Mouse (Mus musculus) erythroblast, embryonic 14.5 days (primary cell): ENCODE data around the gene Ppp1r14c. TPM values are rescaled to one million over a fixed set of nuclear protein-coding genes. Genes with fewer than 3 reads are reported as not detected.
"Not testable (repeated sequence)": the region's sequence is repeated elsewhere in the genome, so short reads cannot be mapped to it uniquely, and the experiment has no call there.

Experiments used
- H3K27me3 ChIP-seq: 2 replicates; pipeline ENCODE4 v1.6.1; 2012; ENCODE audit warnings: inconsistent platforms; ENCODE audit not compliant: control insufficient read depth
- H3K36me3 ChIP-seq: 2 replicates; pipeline ENCODE4 v1.6.1; 2012; ENCODE audit warnings: mild to moderate bottlenecking, inconsistent platforms; ENCODE audit not compliant: control insufficient read depth
- H3K4me1 ChIP-seq: 2 replicates; pipeline ENCODE4 v1.6.1; 2012; ENCODE audit warnings: inconsistent platforms; ENCODE audit not compliant: control insufficient read depth
- H3K4me3 ChIP-seq: replicated peaks from 2 replicates; pipeline ENCODE3; 2012; ENCODE audit warnings: moderate library complexity, mild to moderate bottlenecking, inconsistent platforms
- H3K9me3 ChIP-seq: 2 replicates; pipeline ENCODE4 v1.6.1; 2012; ENCODE audit warnings: low read length, inconsistent platforms, mixed read lengths; ENCODE audit not compliant: control insufficient read depth
- GATA1 ChIP-seq: IDR thresholded peaks from 2 replicates; pipeline ENCODE4 v1.6.1; 2012; ENCODE audit warnings: low read length, inconsistent platforms, mixed read lengths
- TAL1 ChIP-seq: IDR thresholded peaks from 3 replicates; pipeline ENCODE4 v1.6.1; 2012; ENCODE audit warnings: low read length, inconsistent platforms, mixed read lengths
- polyA plus RNA-seq: library from polyadenylated mRNA; stranded (reverse); fragments of >175 nt; gene quantifications from 2 replicates; pipeline ENCODE4 v1.2.3, GENCODE M21; 2012

Gene Ppp1r14c
- polyA plus RNA-seq, 1 experiment: not detected

GRCm38 (mm10) chr10:3451930-3452329 is 86.1 kb downstream of the Ppp1r14c start:
- H3K4me1 ChIP-seq: no peaks in the 10 kb centered on the region
- H3K9me3 ChIP-seq: peaks cover 3% of the 10 kb centered on the region; the same call in 1 of the 2 replicates
- TF ChIP-seq TAL1: no peak
- no peaks in the 10 kb centered on the region for H3K27me3 ChIP-seq
- H3K4me3 ChIP-seq: no peak overlapping the region
- no peaks in the 10 kb centered on the region for H3K36me3 ChIP-seq

- H3K36me3 ChIP-seq: no peaks in the 10 kb centered on the region
- H3K4me3 ChIP-seq: no peak overlapping the region
- TF ChIP-seq TAL1 (no peak), GATA1 (no peak)
- no peaks in the 10 kb centered on the region for H3K4me1 ChIP-seq
- no peaks in the 10 kb centered on the region for H3K27me3 ChIP-seq
- H3K9me3 ChIP-seq: no peaks in the 10 kb centered on the region
These were observed 87.1 kb downstream of the Ppp1r14c start for GRCm38 (mm10) chr10:3452822-3453475.

- no peak overlapping the region for H3K4me3 ChIP-seq
- no peak for TF ChIP-seq TAL1
- no peak for TF ChIP-seq GATA1
- H3K9me3 ChIP-seq: no peaks in the 10 kb centered on the region
- H3K27me3 ChIP-seq: no peaks in the 10 kb centered on the region
- H3K36me3 ChIP-seq: no peaks in the 10 kb centered on the region
- no peaks in the 10 kb centered on the region for H3K4me1 ChIP-seq
These were observed 92.8 kb downstream of the Ppp1r14c start for GRCm38 (mm10) chr10:3458686-3459085.

GRCm38 (mm10) chr10:3460841-3461240 is 95.0 kb downstream of the Ppp1r14c start:
- Histone ChIP-seq H3K9me3 (no peaks in the 10 kb centered on the region), H3K36me3 (no peaks in the 10 kb centered on the region), H3K4me3 (no peak overlapping the region), H3K4me1 (no peaks in the 10 kb centered on the region), H3K27me3 (no peaks in the 10 kb centered on the region)
- TF ChIP-seq GATA1 (no peak), TAL1 (no peak)

GRCm38 (mm10) chr10:3466135-3466626 is 100.3 kb downstream of the Ppp1r14c start:
- Histone ChIP-seq H3K27me3 (no peaks in the 10 kb centered on the region), H3K9me3 (no peaks in the 10 kb centered on the region; the same call in 1 of the 2 replicates), H3K4me1 (no peaks in the 10 kb centered on the region), H3K36me3 (no peaks in the 10 kb centered on the region), H3K4me3 (no peak overlapping the region)
- no peak for TF ChIP-seq TAL1
- no peak for TF ChIP-seq GATA1

GRCm38 (mm10) chr10:3468590-3468989 is 102.7 kb downstream of the Ppp1r14c start:
- Histone ChIP-seq H3K36me3 (no peaks in the 10 kb centered on the region), H3K27me3 (no peaks in the 10 kb centered on the region), H3K9me3 (no peaks in the 10 kb centered on the region; the same call in 1 of the 2 replicates), H3K4me1 (no peaks in the 10 kb centered on the region), H3K4me3 (no peak overlapping the region)
- no peak for TF ChIP-seq TAL1
- TF ChIP-seq GATA1: no peak

- H3K4me3 ChIP-seq: no peak overlapping the region
- no peaks in the 10 kb centered on the region for H3K36me3 ChIP-seq
- H3K27me3 ChIP-seq: no peaks in the 10 kb centered on the region
- no peaks in the 10 kb centered on the region for H3K4me1 ChIP-seq
- TF ChIP-seq GATA1 (no peak), TAL1 (no peak)
- no peaks in the 10 kb centered on the region for H3K9me3 ChIP-seq
These were observed 110.8 kb downstream of the Ppp1r14c start for GRCm38 (mm10) chr10:3476611-3477010.

- no peak overlapping the region for H3K4me3 ChIP-seq
- no peaks in the 10 kb centered on the region for H3K4me1 ChIP-seq
- H3K27me3 ChIP-seq: no peaks in the 10 kb centered on the region
- TF ChIP-seq TAL1 (no peak), GATA1 (no peak)
- no peaks in the 10 kb centered on the region for H3K9me3 ChIP-seq
- H3K36me3 ChIP-seq: no peaks in the 10 kb centered on the region
These were observed 113.9 kb downstream of the Ppp1r14c start for GRCm38 (mm10) chr10:3479772-3480171.

- Histone ChIP-seq H3K4me3 (no peak overlapping the region), H3K27me3 (no peaks in the 10 kb centered on the region), H3K4me1 (no peaks in the 10 kb centered on the region), H3K9me3 (peaks cover 3% of the 10 kb centered on the region; the same call in 1 of the 2 replicates), H3K36me3 (no peaks in the 10 kb centered on the region)
- TF ChIP-seq GATA1: no peak
- TF ChIP-seq TAL1: no peak
These were observed 124.2 kb downstream of the Ppp1r14c start for GRCm38 (mm10) chr10:3490052-3490451.

GRCm38 (mm10) chr10:3496791-3497190 is 130.9 kb downstream of the Ppp1r14c start:
- no peaks in the 10 kb centered on the region for H3K4me1 ChIP-seq
- TF ChIP-seq TAL1 (no peak), GATA1 (no peak)

GRCm38 (mm10) chr10:3500846-3501245 is 135.0 kb downstream of the Ppp1r14c start:
- not testable (repeated sequence) for H3K4me3 ChIP-seq, H3K4me1 ChIP-seq, H3K9me3 ChIP-seq, H3K27me3 ChIP-seq, H3K36me3 ChIP-seq

More at GRCm38 (mm10) chr10:3496791-3497190, 130.9 kb downstream of the Ppp1r14c start:
- Histone ChIP-seq H3K36me3 (no peaks in the 10 kb centered on the region), H3K4me3 (no peak overlapping the region), H3K9me3 (no peaks in the 10 kb centered on the region), H3K27me3 (no peaks in the 10 kb centered on the region)
